Mouse (Mus musculus) gastrocnemius, postnatal 36 days (tissue): Measurements from ENCODE around the gene Mei1. TPM values are rescaled to one million over a fixed set of nuclear protein-coding genes. Genes with fewer than 3 reads are reported as not detected.
A peak's percentile ranks its signal among the peaks of the same experiment; 100 is the strongest.

Experiments
- DNase-seq, 2 experiments: peaks; one replicate each; pipeline ENCODE4 v3.0.0; 2022
- intact Hi-C: fragments of 180-260 bp; cut with DNase I; formaldehyde crosslinking; loops from one replicate; pipeline ENCODE4 v1.15.1; 2025
- total RNA-seq, 2 experiments: library from RNA; stranded (reverse); gene quantifications; 2 replicates each; pipeline ENCODE4 v1.2.3; 2021

Gene Mei1
- total RNA-seq, 2 experiments from 2014 or later, result 0.08 to 0.15 TPM

DNA sequence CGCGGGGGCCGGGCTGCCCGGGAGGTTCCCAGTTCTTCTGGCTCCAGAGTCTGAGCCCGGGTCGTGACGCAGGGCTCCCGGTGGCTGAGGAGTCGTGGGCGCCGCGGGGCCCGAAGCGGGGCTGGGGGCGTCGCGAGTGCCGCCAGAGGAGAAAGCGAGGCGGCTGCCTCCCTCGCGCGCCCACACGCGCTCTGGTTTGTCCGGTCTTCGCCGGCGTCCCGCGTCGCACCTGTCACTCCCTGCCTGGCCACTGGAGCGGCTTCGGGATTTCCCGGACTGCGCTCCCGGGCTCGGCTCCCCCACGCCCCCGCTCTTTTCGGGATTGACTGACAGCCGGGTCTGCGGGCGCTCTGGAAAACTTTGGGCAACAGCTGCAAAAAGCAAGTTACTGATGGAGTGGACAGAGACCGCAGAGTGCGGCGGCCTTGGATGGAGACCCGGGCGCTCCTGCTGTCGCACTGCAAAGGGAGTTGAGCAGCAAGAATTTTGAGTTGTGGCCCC lies 77.9 kb downstream of the Mei1 start:
- intact Hi-C loops, result no loop called here
- DNase-seq, result peak; percentile 36 to 60

DNA sequence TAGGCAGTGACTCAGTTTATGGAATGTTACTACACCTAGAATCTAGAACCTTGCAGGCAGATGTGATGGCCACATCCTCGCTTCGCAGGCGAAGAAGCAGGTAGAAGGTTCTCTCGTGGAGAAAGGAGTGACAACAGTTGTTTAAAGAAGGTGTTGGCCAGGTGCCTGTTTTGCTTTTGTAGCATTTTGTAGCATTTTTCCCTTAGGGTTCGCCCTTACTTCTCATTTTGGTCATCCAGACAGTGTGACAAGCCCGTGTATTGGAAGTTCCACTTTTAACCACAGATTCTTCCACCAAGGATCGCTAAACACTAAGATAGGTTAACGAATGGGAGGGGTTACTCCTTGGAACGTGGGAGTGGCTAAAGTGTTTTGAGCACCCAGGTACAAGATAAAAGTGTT lies 78.7 kb downstream of the Mei1 start:
- intact Hi-C loops, result no loop called here

DNA sequence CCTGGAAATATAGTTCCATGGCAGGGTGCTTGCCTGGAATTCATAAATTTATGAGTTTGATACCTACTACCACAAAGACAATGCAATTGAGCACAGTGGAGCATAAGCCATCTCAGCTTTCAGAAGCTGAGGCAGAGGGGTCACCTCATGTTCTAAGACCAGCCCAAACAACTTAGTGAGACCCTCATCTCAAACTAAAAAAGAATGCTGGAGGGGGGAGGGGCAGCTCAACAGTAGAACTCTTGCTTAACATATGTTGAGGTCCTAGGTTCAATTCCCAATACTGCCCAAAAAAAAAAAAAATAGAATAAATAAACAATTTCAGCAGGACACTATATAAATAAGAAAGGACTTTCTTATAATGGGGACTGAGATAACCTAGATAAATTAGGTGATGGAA lies 80.2 kb downstream of the Mei1 start:
- intact Hi-C loops, result no loop called here
- DNase-seq, result no peak

More for the DNA sequence above, 78.7 kb downstream of the Mei1 start:
- no peak for DNase-seq

DNA sequence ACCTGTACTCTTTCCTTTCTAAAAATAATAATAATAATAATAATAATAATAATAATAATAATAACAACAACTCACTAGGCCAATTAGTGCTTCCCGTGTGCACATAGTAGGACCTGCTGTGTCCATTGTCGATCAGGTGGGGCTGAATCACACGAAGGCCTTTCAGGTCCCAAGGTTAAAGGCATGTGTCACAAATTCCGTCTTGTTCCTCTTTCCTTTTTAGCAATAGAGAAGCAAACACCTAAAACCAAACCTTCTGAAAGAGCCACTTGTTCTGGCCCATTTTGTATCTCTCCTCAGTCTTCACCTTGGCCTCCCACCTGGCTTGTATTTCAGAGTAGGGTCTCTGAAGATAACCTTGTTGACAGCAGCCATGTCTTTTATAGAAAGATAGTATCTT lies 81.4 kb downstream of the Mei1 start:
- DNase-seq, result no peak
- intact Hi-C loops, result no loop called here

DNA sequence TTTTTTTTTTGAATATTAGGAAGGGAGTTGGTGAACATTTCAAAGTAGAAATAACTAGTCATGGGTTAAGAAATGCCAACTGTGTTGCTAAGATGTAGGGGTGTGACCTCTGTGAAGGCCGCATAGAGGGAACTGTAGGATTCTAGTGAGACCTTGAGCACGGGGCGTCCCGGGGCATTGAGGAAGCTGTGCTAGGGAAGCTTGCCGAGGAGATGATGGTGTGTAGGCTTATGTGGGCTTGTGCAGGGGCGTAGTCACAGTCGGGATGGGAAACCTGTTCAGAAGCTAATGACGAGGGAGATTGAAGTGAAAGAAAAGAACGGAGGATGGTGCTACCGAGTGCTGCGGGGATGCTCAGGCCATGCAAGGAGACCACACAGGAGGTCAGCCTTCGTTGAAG lies 82.2 kb downstream of the Mei1 start:
- DNase-seq, result no peak
- intact Hi-C loops, result no loop called here

DNA sequence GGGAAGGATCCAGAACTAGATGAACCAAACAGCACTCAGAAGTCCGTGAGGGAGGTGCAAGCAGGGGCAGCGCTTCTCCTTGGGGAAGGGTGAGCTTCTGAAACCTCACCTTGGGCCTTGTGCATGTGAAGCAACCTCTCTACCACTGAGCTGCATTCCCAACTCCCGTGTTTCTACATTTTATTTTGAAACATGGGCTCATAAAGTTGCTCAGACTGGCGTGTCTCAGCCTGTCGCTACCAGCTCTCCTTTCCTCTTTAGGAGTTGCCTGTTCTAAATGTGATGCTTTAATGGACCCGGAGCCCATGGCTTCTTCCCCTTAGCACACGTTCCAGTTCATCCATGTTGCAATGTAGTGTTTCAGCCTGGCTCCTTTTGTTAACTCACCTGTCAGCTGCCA lies 82.6 kb downstream of the Mei1 start:
- no peak for DNase-seq
- intact Hi-C loops, result no loop called here

DNA sequence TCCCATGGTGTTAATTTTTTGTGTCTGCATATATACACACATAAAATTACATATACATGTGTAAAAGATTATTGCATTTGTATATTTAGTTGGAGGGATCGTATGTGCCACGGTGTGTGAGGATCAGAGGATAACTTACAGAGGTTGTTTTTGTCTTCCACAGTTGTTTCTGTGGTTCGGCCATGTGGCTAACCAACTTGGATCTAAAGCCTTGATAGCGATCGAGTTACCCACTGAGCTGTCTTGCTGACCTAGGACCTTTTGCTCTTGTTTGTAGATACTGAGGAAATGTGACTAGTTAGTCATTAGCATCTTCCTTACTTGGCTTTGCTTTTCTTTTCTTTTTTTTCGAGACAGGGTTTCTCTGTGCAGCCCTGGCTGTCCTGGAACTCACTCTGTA lies 86.5 kb downstream of the Mei1 start:
- intact Hi-C loops, result no loop called here
- no peak for DNase-seq

DNA sequence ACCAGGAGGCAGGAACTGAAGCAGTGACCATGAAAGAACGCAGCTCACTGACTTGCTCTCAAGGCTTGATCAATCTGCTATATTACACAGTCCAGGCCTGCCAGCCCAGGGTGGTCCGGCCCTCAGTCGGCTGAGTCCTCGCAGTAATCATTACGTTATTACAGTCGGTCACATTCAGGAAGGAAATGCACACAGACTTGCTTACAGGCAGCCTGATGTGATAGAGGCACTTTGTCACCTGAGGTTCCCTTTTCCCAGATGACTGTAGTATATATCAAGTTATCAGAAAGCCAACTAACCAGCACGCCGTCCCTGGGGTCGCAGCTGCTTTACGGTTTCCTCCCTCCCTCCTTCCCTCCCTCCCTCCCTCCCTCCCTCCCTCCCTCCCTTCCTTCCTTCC lies 87.1 kb downstream of the Mei1 start:
- DNase-seq, result no peak
- intact Hi-C loops, result no loop called here

DNA sequence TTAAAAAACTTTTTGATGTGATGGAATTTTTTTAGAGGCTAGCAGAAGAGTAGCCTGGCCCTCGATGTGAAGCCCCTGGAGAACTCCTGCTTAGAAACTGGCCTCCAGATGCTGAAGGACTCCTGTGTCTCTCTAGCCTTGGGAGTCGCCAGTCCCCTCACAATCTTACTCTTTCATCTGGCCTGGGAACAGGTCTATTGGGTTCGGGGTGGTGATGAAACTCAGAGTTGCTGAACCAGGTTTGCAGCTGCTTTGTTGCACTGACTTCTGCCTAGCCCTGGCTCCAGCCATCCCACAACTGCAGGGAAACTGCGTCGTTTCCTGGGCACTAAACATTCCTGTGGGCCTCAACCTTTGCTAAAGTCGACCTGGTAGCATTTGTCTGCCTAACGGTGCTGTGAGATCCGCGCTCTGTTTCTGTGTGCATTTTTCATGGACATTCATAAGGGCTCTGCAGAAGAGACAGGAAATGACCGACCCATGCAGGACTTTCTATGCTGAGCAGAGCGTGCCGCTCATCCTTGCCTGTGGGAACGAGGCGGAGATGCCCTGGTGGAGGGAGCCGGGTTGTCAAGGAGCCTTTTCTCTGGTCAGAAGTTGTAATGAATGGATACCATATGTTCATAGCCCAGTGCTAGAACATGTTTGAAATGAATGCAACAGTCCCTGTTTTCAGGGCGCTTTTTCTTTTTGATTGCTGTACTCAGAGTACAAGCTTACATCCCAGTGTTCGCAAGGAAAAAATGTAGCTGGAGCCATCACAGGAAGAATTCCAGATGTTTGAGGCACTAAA lies 88.6 kb downstream of the Mei1 start:
- intact Hi-C loops, result no loop called here
- DNase-seq, result no peak

DNA sequence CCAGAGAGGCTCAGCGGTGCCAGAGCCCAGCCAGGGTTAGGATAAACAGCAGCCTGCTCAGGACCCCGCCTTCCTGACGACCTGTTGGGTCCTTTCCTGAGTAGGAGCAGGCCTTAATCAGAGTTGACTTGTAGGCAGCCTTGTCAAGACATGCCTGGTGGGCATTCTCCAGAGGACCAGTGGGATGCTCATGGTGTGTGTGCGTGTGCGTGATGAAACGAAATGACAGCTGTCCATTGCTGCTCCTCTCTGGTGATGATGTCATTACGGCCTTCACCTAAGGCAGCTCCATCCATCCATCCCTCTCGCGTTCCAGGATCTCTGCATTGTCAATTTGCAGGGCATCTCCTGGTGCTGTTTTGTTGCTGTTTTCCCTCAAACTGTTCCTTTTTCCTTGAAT lies 89.7 kb downstream of the Mei1 start:
- no peak for DNase-seq
- intact Hi-C loops, result no loop called here

DNA sequence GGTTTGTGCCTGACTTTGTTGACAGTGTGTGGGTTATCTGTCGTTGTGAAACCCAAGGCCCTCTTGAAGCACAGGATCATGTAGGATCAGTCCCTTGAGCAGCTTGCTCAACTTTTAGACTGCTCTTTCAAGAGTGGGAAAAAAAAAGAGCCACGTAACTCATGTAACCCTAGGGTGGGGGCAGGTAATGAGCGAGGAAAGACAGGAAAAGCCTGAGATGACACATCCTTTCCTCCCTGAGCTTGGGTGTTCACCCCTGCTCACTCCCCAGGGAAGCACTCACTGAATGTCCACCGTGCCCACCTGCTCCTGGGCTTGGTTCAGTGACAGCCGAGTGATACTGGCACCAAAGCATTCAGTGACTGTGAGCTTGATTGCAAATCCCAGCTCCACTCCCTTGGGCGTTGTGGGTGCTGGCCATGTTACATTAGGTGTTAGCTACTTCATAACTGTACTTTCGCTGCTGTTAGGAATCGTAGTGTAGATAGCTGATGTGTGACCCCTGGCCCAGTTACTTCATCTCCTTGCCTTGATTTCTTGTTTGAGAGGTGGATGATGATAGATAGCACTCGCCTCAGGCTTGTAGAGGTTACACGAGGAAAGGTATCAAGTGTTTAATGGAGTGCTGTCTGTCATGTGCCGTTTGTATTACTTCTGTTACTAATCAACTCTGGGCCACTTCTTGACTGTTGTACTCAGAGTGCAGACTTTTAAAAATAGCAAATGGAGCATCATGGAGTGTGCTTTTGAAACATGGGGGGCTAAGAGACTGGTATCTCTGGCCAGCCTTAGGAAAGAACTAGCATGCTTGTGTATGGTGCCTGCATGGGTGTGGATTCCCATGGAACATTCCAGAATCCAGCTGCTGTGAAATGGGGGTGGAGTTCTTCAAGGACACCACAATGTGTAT lies 91.2 kb downstream of the Mei1 start:
- intact Hi-C loops, result loop anchor here (10.0 kb wide), 1 partner anchor 184 kb away; no protein-coding TSS in a partner anchor
- DNase-seq, result no peak

DNA sequence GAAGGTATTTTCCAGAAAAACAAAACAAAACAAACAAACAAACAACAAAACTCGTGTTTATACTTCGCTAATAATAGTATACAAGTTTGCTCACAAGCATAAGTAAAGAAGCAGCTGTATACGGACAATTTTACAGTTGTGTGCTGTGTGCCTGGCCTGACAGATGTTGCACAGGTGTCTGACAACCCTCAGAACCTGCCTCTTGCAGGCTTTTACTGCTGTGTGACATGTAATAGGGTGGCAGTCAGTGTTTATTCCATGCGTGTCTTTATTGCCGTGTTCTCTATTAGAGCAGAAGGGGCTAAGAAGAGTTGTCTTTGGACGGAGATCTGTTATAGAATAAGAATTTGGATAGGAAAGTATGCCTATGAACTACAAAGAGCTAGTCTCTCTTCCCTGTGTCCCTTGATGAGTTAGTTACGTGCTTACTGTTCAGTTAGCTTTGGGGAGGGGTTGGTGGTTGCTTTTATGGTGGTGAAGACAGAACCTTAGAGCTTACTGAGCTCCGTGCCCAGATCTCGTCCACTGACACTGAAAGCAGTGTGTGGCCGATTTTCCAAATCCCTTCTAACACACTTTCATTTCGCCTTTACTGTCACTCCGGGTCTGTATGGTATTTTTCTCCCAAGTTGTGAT lies 92.3 kb downstream of the Mei1 start:
- no peak for DNase-seq
- intact Hi-C loops, result loop anchor here (2.0 to 10.0 kb wide), 2 partner anchors 17 to 183 kb away; no protein-coding TSS in a partner anchor

DNA sequence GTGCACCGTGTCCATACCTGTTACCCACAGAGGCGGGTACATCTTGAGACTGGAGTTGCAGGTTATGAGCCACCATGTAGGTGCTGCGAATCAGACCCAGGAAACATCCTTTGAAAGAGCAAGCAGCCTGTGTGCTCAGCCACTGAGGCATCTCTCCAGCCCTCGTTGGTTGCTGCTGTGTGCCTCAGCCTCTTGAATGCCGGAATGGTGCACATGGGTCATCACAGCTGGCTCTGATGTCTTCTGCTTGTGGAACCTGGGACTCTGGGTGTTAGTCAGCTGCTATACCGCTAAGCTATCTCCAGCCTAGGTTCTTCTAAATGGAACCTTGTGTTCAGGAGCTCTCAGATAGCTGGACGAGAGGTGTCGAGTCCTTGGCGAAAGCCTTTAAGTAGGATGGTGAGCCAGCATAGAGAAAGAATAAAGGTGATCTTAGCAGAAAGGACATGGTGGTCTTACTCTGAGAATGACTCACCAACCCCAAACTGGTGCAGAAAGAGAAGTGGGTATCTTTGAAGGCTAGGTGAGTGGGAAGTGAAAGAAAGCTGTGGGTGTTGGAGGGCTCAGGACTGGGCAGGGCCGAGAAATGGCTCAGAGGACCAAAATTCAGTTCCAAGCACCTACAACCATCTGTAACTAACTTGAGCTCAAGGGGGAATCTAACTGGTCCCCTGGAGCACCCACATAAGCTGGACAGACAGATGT lies 93.7 kb downstream of the Mei1 start:
- intact Hi-C loops, result loop anchor here (2.0 to 10.0 kb wide), 2 partner anchors 19 to 181 kb away; no protein-coding TSS in a partner anchor
- no peak for DNase-seq

DNA sequence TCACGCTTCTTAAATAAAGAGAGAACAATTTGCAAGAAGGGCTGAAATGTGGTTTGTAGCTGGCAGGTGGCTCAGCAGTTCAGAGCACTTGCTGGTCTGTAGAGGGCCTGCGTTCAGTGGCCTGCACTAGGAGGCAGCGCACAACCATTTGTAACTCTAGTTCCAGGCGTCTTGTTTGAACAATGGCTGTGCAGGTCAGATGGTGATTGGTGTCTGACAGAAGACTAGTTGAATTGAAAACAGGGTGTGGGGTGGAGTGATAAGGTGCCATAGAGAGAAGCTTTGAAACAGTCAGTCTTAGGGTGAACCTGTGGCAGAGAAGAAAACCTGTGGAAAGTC lies 94.2 kb downstream of the Mei1 start:
- no peak for DNase-seq
- intact Hi-C loops, result loop anchor here (10.0 kb wide), 1 partner anchor 181 kb away; no protein-coding TSS in a partner anchor

DNA sequence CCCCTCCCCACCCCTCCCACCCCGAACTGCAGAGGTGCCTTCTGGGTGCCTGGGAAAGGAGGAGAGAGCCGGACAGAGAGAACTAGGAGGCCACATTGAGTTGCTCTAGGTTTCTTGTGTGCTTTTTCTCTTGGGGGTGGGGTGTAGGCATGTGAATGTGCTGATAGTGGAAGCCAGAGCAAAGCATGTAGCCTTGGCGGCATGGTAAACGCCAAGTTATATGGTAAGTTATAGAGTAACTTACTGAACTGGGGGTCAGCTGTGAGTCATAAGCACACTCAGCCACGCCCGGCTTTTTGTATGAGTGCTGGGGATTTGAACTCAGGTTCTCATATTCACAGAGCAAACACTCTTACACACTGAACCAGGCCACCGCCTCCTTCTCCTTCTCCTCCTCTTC lies 94.7 kb downstream of the Mei1 start:
- DNase-seq, result no peak
- intact Hi-C loops, result loop anchor here (10.0 kb wide), 1 partner anchor 180 kb away; no protein-coding TSS in a partner anchor

DNA sequence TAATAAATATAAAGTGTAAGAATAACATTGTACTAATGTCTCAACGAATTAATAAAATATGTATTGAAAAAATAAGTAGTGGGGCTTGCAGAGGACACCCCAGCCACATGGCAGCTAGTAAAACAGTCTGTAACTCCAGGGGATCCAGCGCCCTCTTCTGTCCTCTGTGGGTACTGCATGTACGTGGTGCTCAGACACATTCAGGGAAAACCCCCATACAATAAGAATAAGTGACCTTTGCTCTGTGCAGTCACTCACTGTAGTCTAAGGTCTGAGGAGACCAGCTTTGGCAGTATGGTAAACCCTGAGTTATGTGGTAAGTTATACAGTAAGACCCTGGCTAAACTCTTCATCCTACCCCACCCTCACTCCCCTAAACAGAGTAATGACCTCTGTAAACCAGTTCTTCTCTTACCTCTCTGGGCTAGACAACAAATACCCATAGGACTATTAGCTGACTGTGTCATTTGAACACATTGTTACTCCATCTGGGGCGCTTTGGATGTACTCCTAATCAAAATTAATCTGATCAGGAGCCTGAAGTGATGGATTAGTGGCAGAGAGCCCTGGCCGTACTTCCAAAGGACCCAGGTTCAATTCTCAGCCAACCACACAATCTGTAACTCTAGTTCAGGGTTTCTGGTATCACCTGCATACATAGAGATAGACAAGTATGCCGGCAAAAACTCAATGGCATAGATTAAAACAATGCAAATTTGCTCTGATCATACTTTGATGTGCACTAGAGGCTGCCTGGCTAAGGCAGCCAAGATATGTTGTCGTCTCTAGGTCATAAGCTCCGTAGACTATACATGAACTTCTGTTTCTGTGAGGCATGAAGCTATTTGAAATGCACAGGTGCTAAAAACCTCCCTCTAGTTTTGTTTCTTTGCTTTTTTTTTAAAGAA lies 95.8 kb downstream of the Mei1 start:
- peak; percentile 70 to 79 for DNase-seq
- intact Hi-C loops, result loop anchor here (5.0 to 10.0 kb wide), 2 partner anchors 38 to 179 kb away; partner anchors contain the start of gene Ccdc134

DNA sequence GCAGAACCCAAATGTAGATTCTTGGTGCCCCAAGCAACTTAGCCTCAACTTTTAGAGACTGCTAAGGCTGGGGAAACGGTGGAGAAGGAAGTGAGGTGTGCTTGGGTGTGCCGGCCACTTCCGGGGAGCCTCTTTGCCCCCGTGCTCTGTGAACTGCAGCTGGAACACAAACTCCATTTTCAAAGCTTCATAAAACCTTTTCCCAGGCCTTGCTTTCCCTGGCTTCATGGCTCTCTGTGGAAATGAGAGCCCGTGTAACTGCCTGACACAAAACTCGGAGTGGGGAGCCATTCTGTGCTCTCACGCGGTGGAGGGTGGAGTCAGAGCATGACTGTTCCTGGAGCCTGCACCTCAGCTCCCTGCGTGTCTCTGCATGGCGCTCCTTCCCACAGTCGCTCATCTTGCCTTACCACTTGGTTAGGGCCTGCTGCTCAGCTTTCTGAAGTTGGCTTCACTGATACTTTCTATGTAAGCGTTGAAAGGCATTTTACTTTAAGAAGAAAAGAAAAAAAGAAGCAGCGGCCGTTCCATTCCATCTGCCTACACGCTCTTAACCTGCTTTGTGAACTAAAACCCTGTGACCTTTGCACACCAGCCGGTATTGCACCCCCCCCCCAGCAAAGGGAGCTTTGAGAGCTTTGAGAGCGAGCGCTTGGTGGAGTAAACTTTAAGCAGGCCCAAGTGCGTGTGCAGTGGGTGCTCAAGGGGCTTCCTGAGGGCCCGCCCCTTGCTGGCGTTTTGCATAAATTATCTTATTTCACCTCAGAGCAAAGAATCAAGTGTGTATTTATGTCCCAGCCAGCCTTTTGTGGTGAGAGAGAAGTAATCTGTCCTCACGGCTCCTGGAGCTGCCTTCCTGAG lies 96.7 kb downstream of the Mei1 start:
- DNase-seq, result no peak

More for the DNA sequence above, 96.7 kb downstream of the Mei1 start:
- intact Hi-C loops, result loop anchor here (5.0 to 10.0 kb wide), 2 partner anchors 39 to 178 kb away; partner anchors contain the start of gene Ccdc134
